Mouse (Mus musculus): ENCODE measurements around the gene Auts2.

DNA sequence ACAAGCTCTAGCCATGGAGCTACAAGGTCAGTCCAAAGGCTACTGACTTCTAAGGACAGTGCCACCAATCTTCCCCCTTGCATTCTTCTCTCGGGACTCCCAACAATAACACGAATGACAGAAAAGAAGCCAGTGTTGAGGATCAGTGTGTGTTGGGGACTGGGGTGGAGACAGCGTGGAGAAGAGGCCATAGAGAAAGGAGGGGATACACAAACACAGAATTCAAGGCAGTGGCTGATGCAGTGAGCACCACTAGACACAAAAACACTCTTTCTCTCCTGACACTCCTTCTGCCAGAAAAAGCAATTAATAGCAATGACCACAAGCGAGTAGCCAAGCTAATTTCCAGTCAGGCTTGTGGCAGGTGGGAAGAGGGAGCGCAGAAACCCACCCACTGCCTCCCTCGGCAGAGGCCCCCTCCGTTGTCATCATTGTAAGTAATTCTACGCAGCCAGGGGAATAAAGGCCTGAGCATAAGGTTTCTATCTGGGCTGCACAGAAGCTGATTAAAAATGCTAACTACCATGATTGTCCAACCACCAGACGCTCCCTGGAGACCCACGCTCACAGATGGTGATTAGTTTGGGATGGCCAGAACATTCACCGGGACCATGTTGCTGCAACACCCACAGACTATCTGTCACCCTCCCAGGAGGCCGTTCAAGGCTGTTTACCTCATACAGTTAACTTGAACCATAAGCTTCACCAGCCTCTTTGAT is 862.9 kb downstream of the Auts2 start:
- TF ChIP-seq HCFC1 (IDR thresholded peaks at IDR 0.05; ENCODE audit: borderline replicate concordance, insufficient read depth, low read length) (no peak), MAFK (IDR thresholded peaks at IDR 0.05; ENCODE audit: insufficient read depth, low read depth, low read length) (no peak), ZNF384 (IDR thresholded peaks at IDR 0.05; ENCODE audit: low read depth, low read length) (no peak), CHD2 (IDR thresholded peaks at IDR 0.05; ENCODE audit: low read depth, low read length) (no peak), ZC3H11A (IDR thresholded peaks at IDR 0.05; ENCODE audit: borderline replicate concordance, low read depth, low read length) (no peak)
